Mouse (Mus musculus) lung, embryonic 16.5 days (tissue): ENCODE results near the gene St6galnac6. TPM values are rescaled to one million over a fixed set of nuclear protein-coding genes. Genes with fewer than 3 reads are reported as not detected.

ENCODE experiments used
- ATAC-seq: fragments of 200-750 bp; cut with Nextera tagmentation; 2 replicates; pipeline ENCODE4 v1.8.0; 2017; ENCODE audit warnings: low read depth, mild to moderate bottlenecking, moderate library complexity
- H3K27ac ChIP-seq: fragments of 300-500 bp; sonication (generic); 2 replicates; pipeline ENCODE4 v1.5.1; 2014; ENCODE audit warnings: mild to moderate bottlenecking, control low read depth, low read length
- H3K27me3 ChIP-seq: fragments of 300-500 bp; sonication (generic); 2 replicates; pipeline ENCODE4 v1.6.1; 2014; ENCODE audit warnings: low read depth, low read length, mixed read lengths; ENCODE audit not compliant: control insufficient read depth, insufficient read depth
- H3K36me3 ChIP-seq: fragments of 300-500 bp; sonication (generic); 2 replicates; pipeline ENCODE4 v1.6.1; 2014; ENCODE audit warnings: low read length; ENCODE audit not compliant: control insufficient read depth, insufficient read depth
- H3K4me1 ChIP-seq: fragments of 300-500 bp; sonication (generic); replicated peaks from 2 replicates; pipeline ENCODE4 v1.6.1; 2014; ENCODE audit warnings: low read length, mixed read lengths; ENCODE audit not compliant: control insufficient read depth, insufficient read depth
- H3K4me2 ChIP-seq: fragments of 300-500 bp; sonication (generic); 2 replicates; pipeline ENCODE4 v1.6.1; 2014; ENCODE audit warnings: low read depth, low read length, control low read depth
- H3K4me3 ChIP-seq: fragments of 300-500 bp; sonication (generic); 2 replicates; pipeline ENCODE4 v1.5.1; 2014; ENCODE audit warnings: mild to moderate bottlenecking, low read length, control low read depth
- H3K9ac ChIP-seq: fragments of 300-500 bp; sonication (generic); 2 replicates; pipeline ENCODE4 v1.6.1; 2014; ENCODE audit warnings: low read length, control low read depth
- H3K9me3 ChIP-seq: fragments of 300-500 bp; sonication (generic); 2 replicates; pipeline ENCODE4 v1.6.1; 2016; ENCODE audit warnings: low read length; ENCODE audit not compliant: control insufficient read depth
- WGBS: fragments of 180-500 bp; shearing (Covaris S2); extraction: QIAGEN DNeasy Blood & Tissue Kit; methylation state at CpG from one replicate; pipeline ENCODE4 v1.1.7; 2014; 5-methylcytosine and 5-hydroxymethylcytosine counted together
- polyA plus RNA-seq: library from polyadenylated mRNA; unstranded; fragments of >200 nt; fragmentation: Nextera tagmentation; extraction: Ambion mirVana; gene quantifications from 2 replicates; pipeline ENCODE4 v1.2.1, GENCODE M21; 2015

Gene St6galnac6
- polyA plus RNA-seq, 1 experiment from 2014 or later: 25.4 TPM

DNA sequence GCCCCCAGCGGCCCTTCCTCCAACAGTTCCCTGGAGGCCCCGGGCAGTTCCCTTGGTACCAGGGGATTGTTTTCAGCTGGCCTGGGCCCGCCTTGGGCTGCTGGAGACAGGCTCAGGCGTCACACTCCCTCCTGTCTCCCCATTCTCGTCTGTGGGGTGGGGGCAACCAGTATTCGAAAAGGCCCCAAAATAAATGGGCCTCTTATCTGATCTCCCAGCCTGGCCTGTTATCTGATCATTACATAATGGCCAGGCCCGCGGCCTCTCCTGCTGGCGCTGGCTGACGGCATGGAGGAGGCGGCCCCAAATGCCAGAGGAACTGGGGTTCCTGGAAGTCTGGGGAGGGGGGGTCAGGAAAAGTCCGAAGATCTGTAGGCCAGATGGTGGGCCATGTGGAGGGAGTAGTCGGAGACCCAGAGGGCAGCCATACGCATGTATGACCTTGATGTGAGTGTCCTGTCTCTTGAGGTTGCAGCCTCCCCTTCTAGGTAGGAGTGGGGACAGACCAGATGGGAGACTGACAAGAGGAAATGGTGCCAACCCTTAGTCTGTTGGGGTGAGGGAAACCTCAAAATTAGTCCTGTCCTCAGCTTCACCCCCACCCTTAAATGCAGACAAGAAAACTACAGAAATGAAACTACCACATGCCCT, 55.4 kb downstream of the St6galnac6 start:
- H3K36me3 ChIP-seq: no peaks in the 10 kb centered on the region

DNA sequence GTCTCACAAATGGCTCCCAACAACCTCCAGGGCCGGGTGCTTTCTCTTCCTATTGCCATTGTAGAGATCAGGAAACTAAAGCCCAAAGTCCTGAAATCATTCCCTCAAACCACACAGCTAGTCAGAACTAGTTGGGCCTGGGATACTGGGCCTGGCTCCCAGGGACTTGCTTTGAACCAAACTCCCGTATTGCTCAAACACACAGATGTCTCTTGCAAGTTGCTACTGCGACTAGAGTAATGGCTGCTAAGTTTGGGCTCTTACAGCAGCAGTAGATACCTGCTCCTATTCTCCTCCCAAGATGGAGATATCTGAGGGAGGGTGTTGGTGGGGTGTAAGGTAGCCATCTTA, 55.9 kb downstream of the St6galnac6 start:
- WGBS: 59% methylated on average over 3 of the region's 3 CpGs
- no peak overlapping the region for H3K4me3 ChIP-seq
- H3K4me1 ChIP-seq: peaks cover 24% of the 10 kb centered on the region
- H3K27me3 ChIP-seq: no peaks in the 10 kb centered on the region
- peak overlapping the region; percentile 34; the same call in 1 of the 2 replicates for H3K9ac ChIP-seq
- peak overlapping the region; percentile 85 for H3K27ac ChIP-seq
- no peaks in the 10 kb centered on the region for H3K9me3 ChIP-seq
- no peaks in the 10 kb centered on the region for H3K36me3 ChIP-seq
- peak overlapping the region; percentile 7; the same call in 1 of the 2 replicates for H3K4me2 ChIP-seq
- no peak for ATAC-seq

More for the DNA sequence above, 55.4 kb downstream of the St6galnac6 start:
- peak; percentile 29; the same call in 1 of the 2 replicates for ATAC-seq
- H3K27me3 ChIP-seq: no peaks in the 10 kb centered on the region
- no peak overlapping the region for H3K4me2 ChIP-seq
- H3K4me3 ChIP-seq: no peak overlapping the region
- H3K27ac ChIP-seq: peak overlapping the region; percentile 85
- H3K4me1 ChIP-seq: peaks cover 24% of the 10 kb centered on the region
- no peaks in the 10 kb centered on the region for H3K9me3 ChIP-seq
- H3K9ac ChIP-seq: peak overlapping the region; percentile 34; the same call in 1 of the 2 replicates
- WGBS: 41% methylated on average over 14 of the region's 14 CpGs

DNA sequence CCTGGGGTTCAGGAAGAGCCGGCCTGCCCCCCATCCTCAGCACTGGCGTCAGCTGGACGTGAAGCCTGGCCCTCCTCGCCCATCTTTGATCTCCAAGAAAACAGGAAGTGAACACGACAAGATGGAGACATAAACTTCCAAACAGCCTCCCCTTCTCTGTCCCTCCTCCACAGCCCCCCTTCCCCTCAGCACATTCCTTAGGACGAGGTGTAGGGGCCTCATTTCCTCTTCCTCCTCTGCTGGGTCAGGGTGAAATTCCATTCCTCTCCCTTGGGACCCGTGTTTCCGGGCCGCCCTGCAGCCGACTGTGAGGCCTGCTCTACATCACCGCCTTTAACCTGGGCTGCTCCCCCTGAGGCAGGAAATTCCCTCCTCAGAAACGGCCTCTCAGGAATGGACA, 56.3 kb downstream of the St6galnac6 start:
- WGBS: 26% methylated on average over 12 of the region's 12 CpGs
- Histone ChIP-seq H3K4me3 (no peak overlapping the region), H3K4me1 (peaks cover 24% of the 10 kb centered on the region), H3K27me3 (no peaks in the 10 kb centered on the region), H3K9ac (no peak overlapping the region), H3K27ac (peak overlapping the region; percentile 85), H3K4me2 (no peak overlapping the region), H3K9me3 (no peaks in the 10 kb centered on the region), H3K36me3 (no peaks in the 10 kb centered on the region)
- ATAC-seq: peak; percentile 82

DNA sequence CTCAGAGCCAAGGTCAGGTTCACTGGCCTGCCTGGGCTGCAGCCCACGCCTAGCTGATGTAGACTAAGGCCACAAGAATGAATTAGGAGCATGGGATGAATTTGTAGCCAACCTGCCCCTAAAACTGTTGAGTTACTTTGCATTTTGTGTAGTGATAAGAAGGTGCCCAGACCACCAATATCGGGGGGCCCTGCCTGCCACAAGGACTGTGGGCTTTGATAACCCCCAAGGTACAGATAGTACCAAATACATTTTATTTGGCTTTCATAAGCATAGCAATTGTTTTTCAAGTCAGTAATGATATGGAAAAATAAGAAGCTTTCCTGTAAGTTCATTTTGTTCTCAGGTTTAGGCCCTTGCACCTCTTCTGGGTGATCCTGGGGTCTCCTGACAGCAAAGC, 59.4 kb downstream of the St6galnac6 start:
- H3K36me3 ChIP-seq: no peaks in the 10 kb centered on the region; the same call in 1 of the 2 replicates
- 90% methylated on average over 2 of the region's 2 CpGs for WGBS
- H3K4me2 ChIP-seq: no peak overlapping the region
- no peaks in the 10 kb centered on the region for H3K9me3 ChIP-seq
- H3K4me1 ChIP-seq: peaks cover 28% of the 10 kb centered on the region
- no peak overlapping the region for H3K4me3 ChIP-seq
- ATAC-seq: no peak
- no peak overlapping the region for H3K9ac ChIP-seq
- no peak overlapping the region for H3K27ac ChIP-seq
- no peaks in the 10 kb centered on the region for H3K27me3 ChIP-seq

DNA sequence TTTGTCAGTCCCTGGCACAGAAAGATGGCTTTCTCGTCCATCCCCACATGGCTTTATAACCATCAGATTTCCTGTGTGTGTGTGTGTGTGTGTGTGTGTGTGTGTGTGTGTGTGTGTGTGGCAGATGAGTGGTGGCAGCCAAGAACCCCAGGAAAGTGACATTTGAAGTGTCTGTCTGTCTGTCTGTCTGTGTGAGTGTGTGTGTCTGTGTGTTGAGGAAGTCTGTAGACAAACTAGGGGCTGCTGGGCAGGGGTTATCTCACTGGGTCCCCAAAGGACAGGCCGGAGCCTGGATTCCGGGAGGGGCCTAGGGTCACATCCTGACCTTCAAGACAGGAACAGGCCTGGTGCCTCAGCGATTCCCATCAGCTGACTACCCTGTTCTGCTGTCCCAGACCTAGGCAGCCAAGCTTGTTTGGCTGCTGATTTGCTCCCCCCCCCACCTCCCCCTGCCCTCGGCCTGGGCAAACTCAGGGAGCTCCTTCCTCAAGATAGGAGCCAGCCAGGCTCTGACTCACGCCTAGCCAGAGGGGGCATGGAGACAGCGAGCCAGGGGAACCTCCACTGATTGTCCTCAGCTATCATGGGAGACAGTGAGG, 62.1 kb downstream of the St6galnac6 start:
- Histone ChIP-seq H3K4me1 (peaks cover 9% of the 10 kb centered on the region), H3K9me3 (no peaks in the 10 kb centered on the region), H3K36me3 (no peaks in the 10 kb centered on the region; the same call in 1 of the 2 replicates), H3K27me3 (no peaks in the 10 kb centered on the region), H3K9ac (peak overlapping the region; percentile 13; the same call in 1 of the 2 replicates), H3K4me3 (no peak overlapping the region), H3K4me2 (no peak overlapping the region), H3K27ac (peak overlapping the region; percentile 35; the same call in 1 of the 2 replicates)
- peak; percentile 78 for ATAC-seq
- 13% methylated on average over 7 of the region's 7 CpGs for WGBS

DNA sequence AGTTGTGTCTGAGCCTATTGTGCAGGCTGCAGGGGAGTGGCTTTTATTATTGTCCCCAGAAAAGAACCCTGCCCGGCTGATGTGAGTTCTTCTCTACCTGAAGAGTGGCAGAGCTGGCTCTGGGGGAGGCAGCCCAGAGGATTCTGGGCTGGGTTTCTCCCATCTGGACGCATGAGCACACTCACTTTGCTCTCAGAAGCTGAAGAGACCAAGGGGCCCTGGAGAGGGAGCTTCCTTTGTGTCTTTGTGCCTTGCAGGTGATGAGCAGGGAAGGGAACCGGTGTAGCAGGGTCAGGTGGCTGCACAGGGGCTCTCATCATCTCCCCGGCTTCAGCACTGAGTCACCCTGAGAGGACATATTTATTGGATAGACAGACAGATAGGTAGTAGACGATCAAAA, 62.8 kb downstream of the St6galnac6 start:
- Histone ChIP-seq H3K9ac (0 out of 2 replicates have a peak overlapping the region, but pooled peaks have one; percentile 19), H3K9me3 (no peaks in the 10 kb centered on the region), H3K27ac (peak overlapping the region; percentile 35; the same call in 1 of the 2 replicates), H3K4me2 (no peak overlapping the region), H3K36me3 (no peaks in the 10 kb centered on the region; the same call in 1 of the 2 replicates), H3K4me3 (no peak overlapping the region), H3K27me3 (no peaks in the 10 kb centered on the region), H3K4me1 (peaks cover 9% of the 10 kb centered on the region)
- WGBS: 42% methylated on average over 5 of the region's 5 CpGs
- ATAC-seq: no peak

DNA sequence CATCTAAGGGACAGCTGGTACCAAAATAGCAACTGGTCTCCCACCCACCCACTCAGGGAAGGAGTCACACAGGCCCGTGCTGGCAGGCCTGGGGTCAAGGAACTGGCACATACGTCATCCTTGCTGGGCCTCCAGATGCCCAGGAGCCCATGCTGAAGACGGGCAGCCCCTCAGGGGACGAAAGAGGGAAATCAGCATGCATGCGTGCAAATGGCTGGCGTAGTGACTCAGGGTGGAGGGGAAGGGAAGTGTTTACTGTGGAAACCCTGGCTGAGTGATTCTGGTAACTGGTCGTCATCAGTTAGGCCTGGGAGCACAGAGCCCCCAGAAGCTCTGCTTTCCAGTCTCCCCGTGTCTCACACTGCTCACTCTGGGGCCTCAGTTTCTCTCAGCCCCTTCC, 65.8 kb downstream of the St6galnac6 start:
- Histone ChIP-seq H3K4me1 (peaks cover 9% of the 10 kb centered on the region), H3K9ac (no peak overlapping the region), H3K27me3 (no peaks in the 10 kb centered on the region), H3K27ac (no peak overlapping the region), H3K4me2 (no peak overlapping the region), H3K36me3 (peaks cover 6% of the 10 kb centered on the region; the same call in 1 of the 2 replicates), H3K9me3 (no peaks in the 10 kb centered on the region), H3K4me3 (no peak overlapping the region)
- ATAC-seq: no peak
- WGBS: 69% methylated on average over 8 of the region's 8 CpGs

DNA sequence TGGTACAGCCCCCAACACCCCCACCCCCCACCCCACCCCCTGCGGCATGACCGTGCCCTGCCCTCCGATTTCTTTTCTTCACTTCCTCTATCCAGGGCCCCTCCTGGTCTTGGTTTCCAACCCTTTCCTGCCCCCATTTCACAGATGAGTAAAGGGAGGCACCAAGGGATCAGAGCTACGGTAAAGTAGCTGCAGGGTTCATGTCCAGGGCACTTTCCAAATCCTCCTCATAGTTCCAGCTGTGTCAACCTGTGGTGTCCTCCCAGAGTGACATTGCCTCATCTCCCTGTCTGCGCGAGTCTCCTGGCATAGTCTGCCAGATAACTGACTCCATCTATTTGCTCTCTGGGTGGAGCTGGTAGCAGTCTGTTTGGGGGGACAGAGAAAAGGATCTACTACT, 66.3 kb downstream of the St6galnac6 start:
- no peak overlapping the region for H3K9ac ChIP-seq
- no peak overlapping the region for H3K4me2 ChIP-seq
- no peak overlapping the region for H3K27ac ChIP-seq

DNA sequence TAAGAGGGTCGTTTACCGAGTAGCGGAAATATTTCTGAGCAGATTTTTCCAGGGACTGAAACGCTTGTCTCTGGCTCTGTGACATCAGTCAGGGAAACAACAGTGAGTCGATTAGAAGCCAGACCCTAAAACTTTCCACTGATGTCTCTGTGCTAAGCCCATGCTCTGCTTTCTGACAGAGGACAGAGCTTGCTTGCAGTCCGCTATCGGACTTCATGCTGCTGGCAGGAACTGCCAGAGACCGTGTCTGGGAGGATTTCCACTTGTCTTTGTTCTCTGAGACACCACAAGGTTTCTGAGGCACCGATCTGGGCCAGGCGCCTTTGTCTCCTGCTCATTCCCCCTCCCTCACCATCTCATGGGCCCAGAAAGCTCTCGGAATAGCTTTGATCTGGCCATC, 68.3 kb downstream of the St6galnac6 start:
- no peaks in the 10 kb centered on the region for H3K4me1 ChIP-seq
- 39% methylated on average over 11 of the region's 11 CpGs for WGBS
- ATAC-seq: no peak

More for the DNA sequence above, 66.3 kb downstream of the St6galnac6 start:
- no peak for ATAC-seq
- peaks cover 8% of the 10 kb centered on the region; the same call in 1 of the 2 replicates for H3K36me3 ChIP-seq
- H3K4me1 ChIP-seq: peaks cover 9% of the 10 kb centered on the region
- WGBS: 76% methylated on average over 6 of the region's 6 CpGs
- no peaks in the 10 kb centered on the region for H3K27me3 ChIP-seq
- no peaks in the 10 kb centered on the region for H3K9me3 ChIP-seq
- H3K4me3 ChIP-seq: no peak overlapping the region

More for the DNA sequence above, 68.3 kb downstream of the St6galnac6 start:
- H3K27me3 ChIP-seq: no peaks in the 10 kb centered on the region
- H3K4me3 ChIP-seq: no peak overlapping the region
- no peak overlapping the region for H3K27ac ChIP-seq
- H3K36me3 ChIP-seq: peaks cover 12% of the 10 kb centered on the region; the same call in 1 of the 2 replicates
- no peak overlapping the region for H3K4me2 ChIP-seq
- H3K9ac ChIP-seq: no peak overlapping the region
- H3K9me3 ChIP-seq: no peaks in the 10 kb centered on the region
